Mouse (Mus musculus) cerebellum, postnatal 4 days (tissue): Measurements from ENCODE around the gene Rapgef4.
A peak's percentile ranks its signal among the peaks of the same experiment; 100 is the strongest.

Experiments
- DNase-seq, 2 experiments: peaks; one replicate each; pipeline ENCODE4 v3.0.0; 2022; ENCODE audit warnings: low spot score in 2 of 2, mixed read lengths in 1 of 2

Rapgef4 gene

GRCm38 (mm10) chr2:72074999-72075561, 94.0 kb downstream of the Rapgef4 start:
- DNase-seq = no peak

DNA sequence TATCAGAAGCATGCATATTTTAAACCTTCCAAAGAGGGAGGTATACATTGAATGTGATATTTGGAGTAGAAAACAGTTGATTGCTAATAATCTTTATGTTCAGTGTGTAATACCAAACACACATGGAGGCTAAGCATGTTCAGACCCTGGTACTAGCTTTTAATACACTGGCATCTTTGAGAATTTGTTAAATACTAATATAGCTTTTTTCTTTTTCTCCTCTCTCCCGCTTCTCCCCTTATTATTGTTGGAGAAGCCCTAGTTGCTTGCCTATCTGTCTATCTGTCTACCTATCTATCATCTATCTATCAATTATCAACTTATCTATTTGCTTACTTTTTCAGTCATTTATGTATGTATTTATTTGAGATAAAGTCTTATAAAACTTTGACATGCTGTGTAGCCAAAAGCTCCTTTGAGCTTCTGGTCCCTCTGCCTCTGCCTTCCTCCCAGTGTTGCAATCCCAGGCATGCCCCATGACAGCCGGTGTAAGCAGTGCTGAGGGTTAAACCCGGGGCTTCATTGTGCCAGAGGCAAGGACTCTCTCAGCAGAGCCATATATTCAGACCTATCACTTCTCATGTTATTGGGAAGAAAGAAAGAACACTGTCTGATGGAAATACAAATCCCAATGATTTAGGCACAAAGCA, 96.6 kb downstream of the Rapgef4 start:
- no peak for DNase-seq

- DNase-seq = no peak
Observed at GRCm38 (mm10) chr2:72078140-72078521, 97.1 kb downstream of the Rapgef4 start.

- DNase-seq = no peak
Observed at GRCm38 (mm10) chr2:72079110-72079509, 98.1 kb downstream of the Rapgef4 start.

DNA sequence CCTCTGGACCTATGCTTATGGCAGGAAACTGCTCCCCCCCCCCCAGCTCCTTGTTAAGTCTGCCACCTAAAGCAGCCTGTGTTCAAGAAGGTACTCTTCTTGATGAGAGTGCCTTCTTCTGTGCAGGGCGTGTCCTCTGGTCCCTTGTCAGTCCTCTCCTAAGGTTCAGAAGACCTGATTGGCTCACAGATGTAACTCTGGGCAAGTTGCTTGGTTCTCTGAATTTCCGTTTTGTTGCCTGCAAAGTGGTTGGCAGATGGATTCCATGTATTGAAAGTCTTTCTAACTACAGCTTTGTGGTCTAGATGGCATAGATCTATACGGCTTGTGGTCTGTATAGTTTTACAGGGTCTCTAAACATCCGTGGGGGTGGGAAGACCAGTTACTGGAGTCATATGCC, 101.8 kb downstream of the Rapgef4 start:
- DNase-seq = no peak

DNA sequence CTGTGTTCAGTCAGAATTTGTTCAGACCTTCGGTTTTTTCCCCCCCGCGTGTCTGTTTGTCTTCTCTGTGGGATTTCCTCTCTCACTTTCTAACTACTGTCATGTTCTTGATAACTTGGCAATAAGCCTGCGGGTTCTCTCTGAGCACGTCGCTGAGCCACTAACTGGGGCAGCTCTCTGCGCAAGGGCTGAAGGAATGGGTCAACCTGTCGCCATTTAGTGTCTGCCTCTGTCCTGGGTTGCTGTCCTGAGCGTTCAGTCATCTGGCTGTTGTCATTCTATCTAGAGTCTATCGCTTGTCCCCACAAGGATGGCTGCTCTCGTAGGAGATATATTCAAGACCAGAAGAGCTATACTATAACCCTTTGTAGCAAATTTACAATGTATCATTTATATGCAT, 107.8 kb downstream of the Rapgef4 start:
- no peak for DNase-seq

DNA sequence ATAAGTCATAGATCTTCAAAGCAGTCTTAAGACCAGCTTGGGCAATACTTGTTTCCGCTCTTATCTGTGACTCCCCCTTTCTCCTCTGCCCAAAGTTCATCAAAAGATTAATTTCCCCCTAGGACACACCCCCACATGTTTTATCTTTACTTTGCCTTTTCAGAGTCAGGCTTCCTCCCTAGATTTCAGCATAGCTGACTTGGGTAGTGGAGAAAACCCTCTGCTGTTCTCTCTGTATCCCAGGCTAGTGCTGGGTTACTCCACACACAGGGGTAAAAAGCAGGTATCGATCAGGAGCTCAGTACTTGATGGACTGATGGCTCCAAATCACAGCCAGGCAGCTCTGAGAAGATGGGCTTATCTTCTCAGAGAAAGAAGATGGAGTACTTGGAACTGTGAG, 109.0 kb downstream of the Rapgef4 start:
- no peak for DNase-seq

DNA sequence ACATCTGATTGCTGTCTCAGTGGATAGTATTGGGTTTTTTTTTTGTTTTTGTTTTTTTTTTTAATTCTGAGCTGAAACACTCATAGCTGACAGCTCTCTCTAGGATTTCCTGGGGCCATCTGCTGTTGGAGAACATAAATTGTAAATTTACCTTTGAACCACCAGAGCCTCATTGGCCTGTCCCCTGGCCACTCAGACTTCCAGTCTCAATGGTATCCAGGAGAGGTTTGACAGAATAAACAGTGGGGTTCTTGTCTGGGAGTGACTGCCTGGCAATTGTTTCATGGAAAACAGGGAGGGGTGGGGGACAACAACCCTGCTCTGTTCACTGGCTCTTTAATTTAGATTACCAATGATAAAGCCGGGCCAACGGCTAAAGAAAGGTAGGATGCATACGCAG, 111.0 kb downstream of the Rapgef4 start:
- DNase-seq = no peak

GRCm38 (mm10) chr2:72093402-72094037, 112.5 kb downstream of the Rapgef4 start:
- DNase-seq = no peak

GRCm38 (mm10) chr2:72094038-72094437, 113.0 kb downstream of the Rapgef4 start:
- DNase-seq = no peak

GRCm38 (mm10) chr2:72094446-72094845, 113.4 kb downstream of the Rapgef4 start:
- DNase-seq = no peak

- no peak for DNase-seq
Observed at GRCm38 (mm10) chr2:72095002-72095401, 114.0 kb downstream of the Rapgef4 start.

- DNase-seq = peak in 1 of 2 experiments; percentile 25
Observed at GRCm38 (mm10) chr2:72096345-72096744, 115.3 kb downstream of the Rapgef4 start.

- DNase-seq = no peak
Observed at GRCm38 (mm10) chr2:72098366-72098765, 117.3 kb downstream of the Rapgef4 start.

GRCm38 (mm10) chr2:72104604-72105003, 123.6 kb downstream of the Rapgef4 start:
- no peak for DNase-seq

- peak in 1 of 2 experiments; percentile 13 for DNase-seq
Observed at GRCm38 (mm10) chr2:72107525-72108180, 126.6 kb downstream of the Rapgef4 start.

- DNase-seq = peak in 1 of 2 experiments; percentile 13
Observed at GRCm38 (mm10) chr2:72108448-72109312, 127.6 kb downstream of the Rapgef4 start.

DNA sequence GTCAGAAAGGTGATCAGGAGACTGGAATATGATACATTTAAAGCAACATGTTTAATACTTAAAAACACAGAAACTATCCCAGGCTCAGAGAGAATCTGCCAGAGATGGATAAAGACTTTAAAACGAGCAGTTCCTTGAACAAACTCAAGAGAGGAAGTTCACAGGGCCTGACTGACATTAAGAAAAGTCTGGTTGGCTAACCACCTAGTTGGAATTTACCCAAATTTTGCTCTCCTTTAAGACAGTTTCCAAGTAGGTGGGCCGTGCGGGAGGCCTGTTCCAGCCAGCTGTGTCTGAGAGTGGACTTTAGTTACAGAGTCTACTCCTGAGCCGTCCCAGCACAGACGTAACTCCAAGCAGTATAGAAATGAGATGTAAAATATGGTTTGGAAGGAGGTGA, 129.4 kb downstream of the Rapgef4 start:
- no peak for DNase-seq

DNA sequence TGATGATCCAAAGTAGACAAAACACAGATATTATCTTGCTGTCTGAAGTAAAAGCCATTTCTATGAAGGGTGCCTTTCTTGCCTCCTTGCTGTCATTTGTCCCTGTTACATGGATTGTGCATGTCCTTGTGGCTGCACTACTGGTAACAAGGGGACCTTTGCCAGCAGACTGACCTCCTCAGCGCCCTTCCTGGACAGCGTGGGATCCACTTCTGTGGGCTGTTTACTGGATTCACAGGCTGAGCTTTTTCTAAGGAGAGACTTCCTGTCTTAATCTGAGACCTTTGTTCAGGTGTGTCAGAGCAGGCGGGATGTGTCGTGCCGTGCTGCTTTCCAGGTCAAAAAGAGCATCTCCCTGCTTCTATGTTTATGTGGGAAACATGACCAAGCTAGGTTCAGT, 132.7 kb downstream of the Rapgef4 start:
- DNase-seq = no peak

DNA sequence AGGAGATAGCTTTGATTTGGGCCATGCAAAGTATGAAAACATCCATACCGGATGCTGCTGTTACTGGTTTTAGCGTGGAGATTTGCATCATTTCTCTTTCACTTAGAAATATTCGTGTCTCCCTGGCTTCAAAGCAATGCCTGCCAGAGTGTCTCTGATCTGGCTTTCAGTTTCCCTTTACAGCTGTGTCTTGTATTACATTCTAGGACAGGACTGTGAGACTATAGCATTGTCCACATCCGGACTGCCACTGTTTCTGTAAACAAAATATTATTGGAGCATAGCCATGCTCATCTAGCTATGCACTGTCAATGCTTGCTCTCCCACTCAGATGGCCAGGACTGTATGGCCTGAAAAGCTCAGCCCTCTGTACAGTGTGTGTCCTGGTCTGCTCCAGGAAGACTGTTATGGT, 133.1 kb downstream of the Rapgef4 start:
- no peak for DNase-seq

DNA sequence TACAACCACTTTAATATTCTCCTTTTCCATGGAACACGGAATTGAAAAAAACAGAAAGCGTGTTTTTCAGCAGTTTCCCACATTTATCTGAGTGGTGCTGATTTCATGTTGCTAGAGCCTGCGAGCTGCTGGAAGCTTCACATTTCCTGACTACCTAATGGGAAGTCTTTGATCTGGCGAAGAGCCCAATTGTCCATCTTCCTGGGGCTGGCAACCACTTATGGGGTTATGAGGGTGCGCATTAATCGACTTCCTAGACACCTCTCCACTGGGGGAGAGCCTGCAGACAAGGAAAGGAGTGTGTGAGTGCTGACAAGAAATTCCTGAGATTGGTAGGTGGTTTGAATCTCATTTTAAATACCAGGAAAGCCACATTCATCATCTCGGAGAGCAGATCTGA, 135.1 kb downstream of the Rapgef4 start:
- DNase-seq = no peak

DNA sequence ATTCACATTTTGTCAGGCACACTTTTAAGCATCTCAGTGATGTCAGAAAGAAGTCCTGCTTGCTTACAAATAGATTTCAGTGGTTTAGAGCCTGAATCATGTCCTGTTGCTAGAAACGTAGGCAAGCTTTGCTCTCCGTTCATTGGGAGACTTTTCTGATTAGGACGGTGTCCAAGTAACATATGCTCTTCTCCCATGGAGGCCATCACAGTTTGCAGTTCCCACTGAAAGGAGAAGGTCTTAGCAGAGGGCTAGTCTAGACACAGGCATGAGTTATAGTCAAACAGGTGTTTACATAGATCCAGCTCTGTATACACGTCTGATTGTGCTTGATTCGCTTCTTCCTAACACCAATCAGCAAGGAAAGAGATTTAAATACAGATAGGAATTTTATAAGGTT, 135.7 kb downstream of the Rapgef4 start:
- DNase-seq = no peak
